Comparison of ENCODE assay signal across 9 mouse cellular contexts in the genomic region with DNA sequence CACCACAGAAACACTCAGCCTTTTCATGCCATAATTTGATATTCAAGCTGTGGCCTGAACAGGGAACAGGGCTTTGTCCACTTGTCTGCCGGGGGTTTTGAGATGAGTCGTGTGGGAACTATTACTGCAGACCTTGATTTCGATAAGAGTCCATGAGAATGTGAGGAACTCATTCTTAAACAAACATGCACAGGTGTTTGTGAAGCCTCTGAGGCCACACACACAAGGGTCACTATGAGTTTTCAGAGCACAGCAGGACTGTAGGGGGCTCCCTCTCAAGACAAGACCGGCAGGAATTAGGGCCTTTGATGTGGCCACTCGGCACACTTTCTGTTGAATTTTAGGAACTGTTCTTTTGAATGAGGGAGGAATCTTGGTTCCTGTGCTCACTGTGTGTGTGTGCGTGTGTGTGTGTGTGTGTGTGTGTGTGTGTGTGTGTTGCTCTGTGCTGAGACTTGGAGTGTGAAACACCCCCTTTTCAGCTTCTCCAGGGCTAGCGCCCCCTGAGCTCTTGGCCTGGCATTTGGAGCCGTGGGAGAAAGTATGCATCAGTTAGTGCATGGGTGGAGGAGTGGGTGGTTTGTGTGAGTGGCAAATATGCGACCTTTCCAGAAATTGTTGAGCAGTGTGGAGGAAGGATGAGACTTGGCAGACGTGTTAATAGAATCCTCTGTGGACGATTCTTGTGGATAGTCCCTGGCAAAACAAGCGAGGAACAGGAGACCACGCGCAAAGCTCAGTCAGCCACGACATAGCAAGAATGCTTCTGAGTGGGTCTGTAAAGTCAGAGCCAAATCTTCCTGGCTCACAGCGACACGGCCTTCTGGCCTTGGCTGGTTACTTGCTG. TPM values are rescaled to one million over a fixed set of nuclear protein-coding genes. Genes with fewer than 3 reads are reported as not detected.
DNase-seq lines count a peak whose midpoint lies in the region; ATAC-seq lines count a peak whose summit lies in the region.
"Had no signal": no experiment of that assay in that cellular context is flagged by ENCODE, and none has a peak within 500 bp of the region (broad histone marks: within the 10 kb centered on the region; RNA-seq: fewer than 3 reads in every experiment).

No protein-coding gene starts in this region.

- no peak overlapping the region for H3K4me3 ChIP-seq in embryonic facial prominence, embryonic 12.5 days
- H3K4me3 ChIP-seq in embryonic facial prominence, embryonic 10.5 days: no peak overlapping the region
- H3K4me3 ChIP-seq in neural tube, embryonic 12.5 days: 0 out of 2 replicates have a peak overlapping the region, but pooled peaks have one; percentile 9
- H3K4me3 ChIP-seq in forebrain, embryonic 10.5 days: no peak overlapping the region

- H3K9ac ChIP-seq in embryonic facial prominence, embryonic 12.5 days: no peak overlapping the region
- H3K9ac ChIP-seq in neural tube, embryonic 12.5 days: no peak overlapping the region

- H3K36me3 ChIP-seq in embryonic facial prominence, embryonic 12.5 days: peaks cover 25% of the 10 kb centered on the region
- peaks cover 66% of the 10 kb centered on the region for H3K36me3 ChIP-seq in embryonic facial prominence, embryonic 10.5 days (replicated peaks)
- H3K36me3 ChIP-seq in neural tube, embryonic 12.5 days: peaks cover 29% of the 10 kb centered on the region
- H3K36me3 ChIP-seq in forebrain, embryonic 10.5 days (replicated peaks): peaks cover 71% of the 10 kb centered on the region

- peaks cover 14% of the 10 kb centered on the region for H3K4me1 ChIP-seq in embryonic facial prominence, embryonic 12.5 days
- H3K4me1 ChIP-seq in embryonic facial prominence, embryonic 10.5 days: peaks cover 31% of the 10 kb centered on the region
- H3K4me1 ChIP-seq in neural tube, embryonic 12.5 days: peaks cover 18% of the 10 kb centered on the region
- peaks cover 27% of the 10 kb centered on the region for H3K4me1 ChIP-seq in forebrain, embryonic 10.5 days

- no peak overlapping the region for H3K4me2 ChIP-seq in embryonic facial prominence, embryonic 12.5 days (replicated peaks)
- no peak overlapping the region for H3K4me2 ChIP-seq in neural tube, embryonic 12.5 days (replicated peaks)

- WGBS in embryonic facial prominence, embryonic 12.5 days: 74% methylated on average over 17 of the region's 17 CpGs
- WGBS in embryonic facial prominence, embryonic 10.5 days: 81% methylated on average over 17 of the region's 17 CpGs
- WGBS in neural tube, embryonic 12.5 days: 80% methylated on average over 17 of the region's 17 CpGs
- WGBS in forebrain, embryonic 10.5 days: 86% methylated on average over 17 of the region's 17 CpGs

- no peak for DNase-seq in embryonic facial prominence, embryonic 10.5 days (ENCODE audit: low spot score)
- no peak for DNase-seq in neural tube, embryonic 10.5 days (ENCODE audit: extremely low spot score, low spot score)
- peak; percentile 47 to 62 for DNase-seq in layer of hippocampus, postnatal 36 days
- DNase-seq in right cerebral cortex, postnatal 36 days (ENCODE audit: low spot score in 2 of 2): peak; percentile 77 to 81
- DNase-seq in forebrain, embryonic 10.5 days (ENCODE audit: extremely low spot score, low spot score): no peak
- DNase-seq in cerebellum, adult 9-11 months: no peak

- 0 out of 2 replicates have a peak, but pooled peaks have one; percentile 7 for ATAC-seq in embryonic facial prominence, embryonic 12.5 days (ENCODE audit: insufficient number of reproducible peaks, insufficient read depth, low FRiP score, low TSS enrichment)
- ATAC-seq in neural tube, embryonic 12.5 days (ENCODE audit: low FRiP score, low read depth): no peak

- H3K27me3 ChIP-seq in embryonic facial prominence, embryonic 12.5 days: no peaks in the 10 kb centered on the region
- no peaks in the 10 kb centered on the region for H3K27me3 ChIP-seq in embryonic facial prominence, embryonic 10.5 days (replicated peaks; ENCODE audit: low read depth, poor library complexity, severe bottlenecking)
- no peaks in the 10 kb centered on the region for H3K27me3 ChIP-seq in neural tube, embryonic 12.5 days (replicated peaks)
- H3K27me3 ChIP-seq in forebrain, embryonic 10.5 days (ENCODE audit: poor library complexity, severe bottlenecking): no peaks in the 10 kb centered on the region

- H3K9me3 ChIP-seq in embryonic facial prominence, embryonic 12.5 days: no peaks in the 10 kb centered on the region
- peaks cover 11% of the 10 kb centered on the region; the same call in 1 of the 2 replicates for H3K9me3 ChIP-seq in embryonic facial prominence, embryonic 10.5 days
- H3K9me3 ChIP-seq in neural tube, embryonic 12.5 days: no peaks in the 10 kb centered on the region
- peaks cover 8% of the 10 kb centered on the region; the same call in 1 of the 2 replicates for H3K9me3 ChIP-seq in forebrain, embryonic 10.5 days

- H3K27ac ChIP-seq in embryonic facial prominence, embryonic 12.5 days: no peak overlapping the region; the same call in 1 of the 2 replicates
- no peak overlapping the region for H3K27ac ChIP-seq in embryonic facial prominence, embryonic 10.5 days (replicated peaks)
- H3K27ac ChIP-seq in neural tube, embryonic 12.5 days: no peak overlapping the region
- H3K27ac ChIP-seq in forebrain, embryonic 10.5 days: no peak overlapping the region
- H3K27ac ChIP-seq: macrophage had no signal

RNA-seq across cellular contexts. Expression of a gene that starts 5.2 kb away (rescaled TPM):
- polyA plus RNA-seq in embryonic facial prominence, embryonic 12.5 days (2016; fragmentation: Nextera tagmentation; extraction: Ambion mirVana): 47.5 and 48.5 TPM in 2 replicates
- 43.3 and 45.3 TPM in 2 replicates for polyA plus RNA-seq in embryonic facial prominence, embryonic 10.5 days (2016; fragmentation: Nextera tagmentation; extraction: Ambion mirVana)
- polyA plus RNA-seq in neural tube, embryonic 12.5 days (2016; fragmentation: Nextera tagmentation; extraction: Ambion mirVana): 41.6 and 42.4 TPM in 2 replicates
- 10 to 100 TPM; 23.9 to 24.0 TPM for total RNA-seq in layer of hippocampus, postnatal 36 days (2021)
- polyA plus RNA-seq in forebrain, embryonic 10.5 days (2016; fragmentation: Nextera tagmentation; extraction: Ambion mirVana): 40.8 and 42.8 TPM in 2 replicates

RNA-seq across cellular contexts. Expression of a gene that starts 35.4 kb away (rescaled TPM):
- 10.5 and 11.7 TPM in 2 replicates for polyA plus RNA-seq in embryonic facial prominence, embryonic 12.5 days (2016; fragmentation: Nextera tagmentation; extraction: Ambion mirVana)
- 6.3 and 7.6 TPM in 2 replicates for polyA plus RNA-seq in embryonic facial prominence, embryonic 10.5 days (2016; fragmentation: Nextera tagmentation; extraction: Ambion mirVana)
- 13.7 and 13.8 TPM in 2 replicates for polyA plus RNA-seq in neural tube, embryonic 12.5 days (2016; fragmentation: Nextera tagmentation; extraction: Ambion mirVana)
- 100 to 1,000 TPM; 109 to 112 TPM for total RNA-seq in layer of hippocampus, postnatal 36 days (2021)
- polyA plus RNA-seq in forebrain, embryonic 10.5 days (2016; fragmentation: Nextera tagmentation; extraction: Ambion mirVana): 5.1 and 5.9 TPM in 2 replicates

RNA-seq across cellular contexts. Expression of a gene that starts 46.5 kb away (rescaled TPM):
- polyA plus RNA-seq in embryonic facial prominence, embryonic 12.5 days (2016; fragmentation: Nextera tagmentation; extraction: Ambion mirVana): 944 and 1,004 TPM in 2 replicates
- 1,034 and 1,049 TPM in 2 replicates for polyA plus RNA-seq in embryonic facial prominence, embryonic 10.5 days (2016; fragmentation: Nextera tagmentation; extraction: Ambion mirVana)
- 652 and 670 TPM in 2 replicates for polyA plus RNA-seq in neural tube, embryonic 12.5 days (2016; fragmentation: Nextera tagmentation; extraction: Ambion mirVana)
- 100 to 1,000 TPM; 497 to 547 TPM for total RNA-seq in layer of hippocampus, postnatal 36 days (2021)
- polyA plus RNA-seq in forebrain, embryonic 10.5 days (2016; fragmentation: Nextera tagmentation; extraction: Ambion mirVana): 1,023 and 1,061 TPM in 2 replicates

RNA-seq across cellular contexts. Expression of a gene that starts 47.0 kb away (rescaled TPM):
- 6.4 and 8.1 TPM in 2 replicates for polyA plus RNA-seq in embryonic facial prominence, embryonic 12.5 days (2016; fragmentation: Nextera tagmentation; extraction: Ambion mirVana)
- polyA plus RNA-seq in embryonic facial prominence, embryonic 10.5 days (2016; fragmentation: Nextera tagmentation; extraction: Ambion mirVana): 5.9 and 7.0 TPM in 2 replicates
- 15.8 and 19.6 TPM in 2 replicates for polyA plus RNA-seq in neural tube, embryonic 12.5 days (2016; fragmentation: Nextera tagmentation; extraction: Ambion mirVana)
- 100 to 1,000 TPM; 341 to 377 TPM for total RNA-seq in layer of hippocampus, postnatal 36 days (2021)
- 10.5 and 11.2 TPM in 2 replicates for polyA plus RNA-seq in forebrain, embryonic 10.5 days (2016; fragmentation: Nextera tagmentation; extraction: Ambion mirVana)

Comparison
In these comparisons a context has a peak if more than half of its experiments do, and no peak if none do; other contexts are left out.
1. DNase-seq: peak in layer of hippocampus, postnatal 36 days (2 of 2) and right cerebral cortex, postnatal 36 days (2 of 2); none in embryonic facial prominence, embryonic 10.5 days (single experiment), neural tube, embryonic 10.5 days (single experiment), forebrain, embryonic 10.5 days (single experiment) and cerebellum, adult 9-11 months (single experiment).